Mouse (Mus musculus) cortical plate, adult 2 months (tissue): ENCODE data around the gene Dnajc4. TPM values are rescaled to one million over a fixed set of nuclear protein-coding genes. Genes with fewer than 3 reads are reported as not detected.

ENCODE experiments used
- H3K27ac ChIP-seq: fragments of 200-500 bp; 2 replicates; pipeline ENCODE4 v1.5.1; 2012; ENCODE audit warnings: low read length, control low read depth, inconsistent platforms; ENCODE audit not compliant: insufficient read depth
- H3K4me1 ChIP-seq: fragments of 200-500 bp; 2 replicates; pipeline ENCODE4 v1.6.1; 2011; ENCODE audit warnings: low read length; ENCODE audit not compliant: control insufficient read depth, insufficient read depth
- H3K4me3 ChIP-seq: fragments of 200-500 bp; 2 replicates; pipeline ENCODE4 v1.5.1; 2011; ENCODE audit warnings: mild to moderate bottlenecking, low read length, control low read depth; ENCODE audit not compliant: insufficient read depth
- CTCF ChIP-seq: fragments of 200-500 bp; IDR thresholded peaks from 2 replicates; pipeline ENCODE4 v1.5.1; 2011; ENCODE audit warnings: mild to moderate bottlenecking, control low read depth, low read length; ENCODE audit not compliant: insufficient read depth; ENCODE audit errors: extremely low read depth
- POLR2A ChIP-seq: fragments of 200-500 bp; IDR thresholded peaks from 2 replicates; pipeline ENCODE4 v1.6.1; 2011; ENCODE audit warnings: mild to moderate bottlenecking, low read length, control low read depth; ENCODE audit not compliant: insufficient read depth; ENCODE audit errors: extremely low read depth
- polyA plus RNA-seq: library from polyadenylated mRNA; depleted of rRNA; stranded (reverse); fragments of >200 nt; gene quantifications from 2 replicates; pipeline ENCODE4 v1.2.3, GENCODE M21; 2012

Dnajc4 gene
- polyA plus RNA-seq, 1 experiment = 39.1 TPM

DNA sequence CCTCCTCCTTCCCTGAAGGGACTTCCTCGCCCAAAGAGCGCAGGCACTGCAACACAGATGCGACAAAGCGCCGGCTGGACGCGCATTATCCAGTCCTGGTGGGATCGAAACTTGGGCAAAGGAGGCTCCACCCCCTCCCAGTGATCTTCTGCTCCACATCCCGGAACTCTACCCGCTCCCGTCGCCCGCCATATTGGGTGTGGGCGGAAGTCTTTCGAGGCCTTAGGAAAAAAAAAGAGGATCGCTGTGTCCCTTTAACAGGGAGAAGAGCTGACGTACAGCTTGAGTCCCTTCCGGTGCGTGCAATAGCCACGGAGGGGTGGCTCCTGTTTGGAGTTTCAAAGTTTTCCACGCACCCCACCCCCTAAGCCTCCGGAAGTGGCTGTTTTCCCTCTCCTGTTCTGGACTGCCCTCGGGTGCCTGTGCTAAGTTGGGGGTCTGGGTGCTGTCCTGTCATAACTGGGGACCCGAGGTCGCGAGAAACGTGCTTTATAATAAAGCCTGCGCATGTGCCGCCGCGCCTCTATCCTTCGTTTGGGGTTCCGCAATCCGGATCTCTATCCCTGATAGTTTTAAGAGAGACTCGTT lies 40.9 kb downstream of the Dnajc4 start:
- peak overlapping the region; percentile 66 for H3K4me3 ChIP-seq
- peak overlapping the region; percentile 76 for H3K27ac ChIP-seq
- H3K4me1 ChIP-seq = peaks cover 2% of the 10 kb centered on the region; the same call in 1 of the 2 replicates
- TF ChIP-seq POLR2A = peak; percentile 69
- TF ChIP-seq CTCF = no peak

DNA sequence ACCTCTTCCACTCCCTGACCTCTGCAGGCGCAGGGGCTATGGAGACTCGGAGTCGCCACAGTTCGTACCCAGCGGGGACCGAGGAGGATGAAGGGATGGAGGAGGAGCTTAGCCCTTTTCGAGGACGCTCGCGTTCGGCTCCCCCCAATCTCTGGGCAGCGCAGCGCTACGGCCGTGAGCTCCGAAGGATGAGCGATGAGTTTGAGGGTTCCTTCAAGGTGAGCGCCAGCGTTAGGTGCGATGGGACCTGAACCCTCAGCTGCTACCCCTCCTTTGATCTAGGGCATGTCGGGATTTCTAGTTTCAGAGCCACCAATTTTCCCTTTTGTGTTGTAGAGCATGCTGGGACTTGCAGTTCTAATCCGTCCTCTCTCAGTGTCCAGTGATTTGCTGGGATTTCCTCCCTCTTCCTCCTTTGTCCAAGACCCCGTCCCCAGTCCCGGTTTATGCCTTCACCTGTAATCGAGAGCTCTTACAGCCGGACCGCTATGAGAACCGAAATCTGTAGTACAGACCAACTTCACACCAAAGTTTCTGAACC lies 41.7 kb downstream of the Dnajc4 start:
- TF ChIP-seq CTCF (no peak), POLR2A (peak; percentile 78; the same call in 1 of the 2 replicates)
- Histone ChIP-seq H3K4me1 (peaks cover 2% of the 10 kb centered on the region; the same call in 1 of the 2 replicates), H3K4me3 (peak overlapping the region; percentile 66), H3K27ac (peak overlapping the region; percentile 72)

DNA sequence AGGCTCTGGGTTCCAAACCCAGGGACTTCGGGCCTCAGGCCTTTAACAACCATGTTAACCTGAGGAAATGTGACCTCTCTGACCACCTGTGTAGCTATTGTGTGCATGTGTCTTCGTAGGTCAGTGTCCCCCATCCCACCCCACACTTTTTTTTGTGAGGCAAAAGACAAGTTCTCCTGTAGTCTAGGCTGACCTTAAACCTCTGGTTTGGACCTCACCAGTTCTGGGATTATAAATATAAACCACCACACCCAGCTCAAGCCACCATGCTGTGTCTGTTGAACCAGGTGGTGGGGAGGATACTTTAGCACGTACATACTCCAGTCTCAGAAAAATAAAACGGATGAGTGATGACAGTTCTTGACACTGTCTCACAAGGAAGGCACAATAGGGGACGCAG lies 42.4 kb downstream of the Dnajc4 start:
- peak overlapping the region; percentile 66; the same call in 1 of the 2 replicates for H3K4me3 ChIP-seq
- no peak for TF ChIP-seq CTCF
- H3K27ac ChIP-seq = no peak overlapping the region
- peaks cover 2% of the 10 kb centered on the region; the same call in 1 of the 2 replicates for H3K4me1 ChIP-seq

DNA sequence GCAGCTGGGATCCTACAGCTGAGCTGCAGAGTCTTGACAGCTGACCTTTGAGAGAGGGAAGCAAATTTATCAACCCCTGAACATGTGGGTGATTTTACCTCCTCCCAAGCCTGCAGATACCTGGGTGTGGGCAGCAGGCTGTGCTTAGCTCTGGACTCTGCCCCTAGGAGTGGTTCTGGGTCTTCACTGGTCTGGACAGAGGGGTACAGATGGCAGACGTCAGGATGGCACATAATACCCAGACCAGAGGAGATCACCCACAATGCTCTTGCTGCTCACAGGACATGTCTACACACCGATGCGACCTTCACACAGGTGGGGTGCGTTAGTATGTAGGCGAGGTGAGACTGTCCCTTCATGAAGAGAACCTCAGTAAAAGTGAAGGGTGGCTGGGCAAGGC lies 42.8 kb downstream of the Dnajc4 start:
- Histone ChIP-seq H3K4me3 (no peak overlapping the region), H3K27ac (no peak overlapping the region)
- TF ChIP-seq POLR2A (0 out of 2 replicates have a peak, but pooled peaks have one; percentile 3), CTCF (no peak)

DNA sequence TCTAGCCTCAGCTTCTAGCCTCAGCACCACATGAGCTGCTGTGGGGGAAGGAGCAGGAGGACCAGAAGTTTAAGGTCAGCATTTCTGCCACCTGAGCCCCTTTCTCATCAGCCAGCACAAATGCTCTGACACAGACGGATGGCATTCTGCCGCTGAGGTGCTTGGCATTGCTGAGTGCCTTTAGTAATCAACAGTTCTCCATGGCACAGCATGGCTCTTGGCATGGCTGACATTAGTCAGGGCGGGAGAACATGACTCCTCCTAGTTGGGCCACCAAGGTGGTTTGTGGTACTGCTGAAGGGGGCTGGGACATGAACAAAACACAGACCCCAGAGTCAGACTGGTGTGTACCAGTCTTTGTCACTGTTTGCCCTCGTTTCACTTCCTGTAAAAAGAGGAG lies 44.2 kb downstream of the Dnajc4 start:
- peaks cover 2% of the 10 kb centered on the region; the same call in 1 of the 2 replicates for H3K4me1 ChIP-seq
- H3K27ac ChIP-seq = no peak overlapping the region
- TF ChIP-seq CTCF (no peak), POLR2A (no peak)
- H3K4me3 ChIP-seq = no peak overlapping the region

More for the DNA sequence above, 42.8 kb downstream of the Dnajc4 start:
- H3K4me1 ChIP-seq = peaks cover 2% of the 10 kb centered on the region; the same call in 1 of the 2 replicates

DNA sequence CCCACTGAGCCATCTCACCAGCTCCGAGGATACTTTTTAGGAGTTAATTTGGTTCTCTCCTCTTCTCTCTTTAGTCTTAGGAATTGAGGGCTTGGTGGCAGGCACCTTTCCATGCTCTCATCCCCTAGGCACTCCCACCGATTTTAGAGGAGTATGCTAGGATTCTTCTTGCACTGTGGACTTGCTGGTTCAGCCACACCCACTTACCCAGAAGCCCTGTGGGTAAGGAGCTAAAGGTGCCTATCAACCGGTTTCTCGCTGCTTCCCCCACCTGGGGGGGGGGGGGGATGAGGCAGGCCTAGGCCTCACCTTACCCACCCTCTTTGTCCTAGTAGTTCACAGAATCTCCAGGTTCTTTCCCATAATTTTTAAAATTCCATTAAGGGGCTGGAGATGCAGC lies 44.6 kb downstream of the Dnajc4 start:
- Histone ChIP-seq H3K27ac (no peak overlapping the region), H3K4me1 (peaks cover 2% of the 10 kb centered on the region; the same call in 1 of the 2 replicates), H3K4me3 (no peak overlapping the region)
- TF ChIP-seq CTCF = no peak
- TF ChIP-seq POLR2A = no peak

DNA sequence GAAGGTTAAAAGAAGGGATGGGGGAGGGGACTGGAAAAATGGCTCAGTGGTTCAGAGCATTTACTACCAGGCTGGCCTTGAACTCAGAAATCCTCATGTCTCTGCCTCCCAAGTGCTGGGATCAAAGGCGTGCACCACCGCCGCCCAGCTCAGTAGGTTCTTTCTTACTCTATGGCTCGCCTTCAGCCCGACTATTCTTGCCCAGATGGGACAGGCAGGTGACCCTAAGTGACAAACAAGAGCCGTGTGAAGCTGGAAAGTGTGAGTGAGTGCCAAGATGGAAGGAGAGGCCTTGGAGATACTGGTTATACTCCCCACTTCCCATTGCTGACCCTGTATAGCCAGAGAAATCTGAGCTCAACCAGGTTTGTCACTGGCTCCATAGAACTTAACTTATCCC lies 48.7 kb downstream of the Dnajc4 start:
- no peaks in the 10 kb centered on the region for H3K4me1 ChIP-seq
- no peak for TF ChIP-seq POLR2A
- H3K4me3 ChIP-seq = no peak overlapping the region
- H3K27ac ChIP-seq = no peak overlapping the region

DNA sequence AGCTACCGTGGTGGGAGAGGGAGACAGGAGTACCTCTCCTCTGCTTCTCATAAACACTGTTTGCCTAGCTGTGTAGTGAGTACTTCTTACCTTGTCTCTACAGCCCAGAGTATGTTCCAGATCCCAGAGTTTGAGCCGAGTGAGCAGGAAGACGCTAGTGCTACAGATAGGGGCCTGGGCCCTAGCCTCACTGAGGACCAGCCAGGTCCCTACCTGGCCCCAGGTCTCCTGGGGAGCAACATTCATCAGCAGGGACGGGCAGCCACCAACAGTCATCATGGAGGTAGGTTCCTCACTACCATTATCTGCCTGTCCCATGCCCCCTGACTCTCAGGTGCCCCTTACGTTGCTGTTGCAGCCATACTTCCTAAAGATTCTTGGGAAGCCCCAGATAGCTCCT lies 49.6 kb downstream of the Dnajc4 start:
- Histone ChIP-seq H3K27ac (peak overlapping the region; percentile 33), H3K4me1 (no peaks in the 10 kb centered on the region), H3K4me3 (peak overlapping the region; percentile 96)
- TF ChIP-seq POLR2A = no peak
- TF ChIP-seq CTCF = no peak

DNA sequence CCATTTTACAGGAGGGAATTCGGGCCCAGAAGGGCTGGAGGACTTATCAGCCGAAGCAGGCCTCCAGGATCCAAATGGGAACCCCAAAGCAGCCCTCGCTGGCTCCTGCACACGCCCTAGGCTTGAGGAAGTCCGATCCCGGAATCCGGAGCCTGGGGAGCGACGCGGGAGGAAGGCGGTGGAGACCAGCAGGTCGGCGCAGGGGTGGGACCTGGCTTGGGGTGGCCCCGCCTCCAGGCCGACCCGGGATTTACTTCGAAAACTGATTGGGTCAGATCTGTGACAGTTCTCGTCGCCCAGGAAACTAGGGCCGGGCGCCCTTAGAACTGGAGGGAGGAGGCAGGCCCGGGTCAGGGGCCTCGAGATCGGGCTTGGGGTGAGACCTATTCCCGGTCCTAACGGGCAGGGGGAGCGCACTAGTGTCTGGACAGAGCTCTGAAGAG lies 50.1 kb downstream of the Dnajc4 start, which contains the start of gene Gpr137:
TSS of gene Gpr137 (minus strand) at position 232 of the 443 bp plus-strand sequence.
- Histone ChIP-seq H3K4me1 (no peaks in the 10 kb centered on the region), H3K27ac (peak within 1 kb of the TSS; percentile 90), H3K4me3 (peak within 1 kb of the TSS; percentile 96)
- peak; percentile 62; the same call in 1 of the 2 replicates for TF ChIP-seq POLR2A
- TF ChIP-seq CTCF = no peak

DNA sequence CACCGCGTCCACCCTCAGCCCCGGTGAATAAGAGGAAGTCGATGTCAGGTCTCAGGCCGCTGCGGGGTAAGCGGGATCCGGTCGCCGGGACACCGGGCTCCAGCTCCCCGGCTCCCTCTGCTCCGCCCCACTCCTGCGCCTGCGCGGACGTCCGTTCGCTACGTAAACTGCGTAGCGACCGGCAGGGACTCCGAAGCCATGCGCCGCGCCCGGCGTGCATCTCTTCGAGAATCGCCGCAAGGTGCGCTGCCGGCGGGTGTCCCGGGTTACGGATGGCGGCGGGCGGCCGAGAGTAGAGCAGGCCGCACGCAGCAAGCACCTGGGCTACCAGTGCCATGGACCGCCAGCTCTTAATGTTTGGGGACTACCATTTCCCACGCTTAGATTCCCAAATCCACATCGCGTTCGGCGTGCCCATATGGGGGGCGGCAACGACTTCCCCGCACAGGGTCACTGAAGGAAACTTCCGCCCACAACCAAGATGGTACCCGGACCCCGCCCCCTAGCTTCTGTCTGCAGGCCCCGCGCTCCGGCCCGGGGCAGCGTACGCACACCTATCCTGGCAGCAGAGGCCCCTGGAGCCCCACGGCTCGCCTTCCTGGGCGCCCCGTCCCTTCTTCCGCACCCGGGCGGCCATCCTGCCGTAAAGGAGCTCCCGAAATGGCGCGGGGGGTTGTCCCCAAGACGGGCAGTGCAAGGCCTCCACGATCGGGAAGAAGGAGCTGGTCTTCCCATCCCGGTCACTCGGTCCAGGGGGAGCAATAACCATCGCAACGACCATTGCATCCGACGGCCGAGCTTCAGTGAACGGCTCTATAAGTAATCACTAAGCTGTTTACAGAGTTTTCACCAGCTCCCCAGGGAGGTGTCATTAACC lies 50.8 kb downstream of the Dnajc4 start, which contains the start of gene Bad:
TSS of gene Bad (plus strand) at position 490 of the 877 bp plus-strand sequence.
- TF ChIP-seq POLR2A = peak; percentile 43; the same call in 1 of the 2 replicates
- no peak for TF ChIP-seq CTCF
- Histone ChIP-seq H3K4me1 (no peaks in the 10 kb centered on the region), H3K4me3 (peak within 1 kb of the TSS; percentile 96), H3K27ac (peak within 1 kb of the TSS; percentile 90)
